Mouse (Mus musculus): ENCODE results near the gene Pik3c2b. TPM values are rescaled to one million over a fixed set of nuclear protein-coding genes. Genes with fewer than 3 reads are reported as not detected.

Gene Pik3c2b
- polyA plus RNA-seq, 1 experiment from 2014 or later, result 7.1 TPM

DNA sequence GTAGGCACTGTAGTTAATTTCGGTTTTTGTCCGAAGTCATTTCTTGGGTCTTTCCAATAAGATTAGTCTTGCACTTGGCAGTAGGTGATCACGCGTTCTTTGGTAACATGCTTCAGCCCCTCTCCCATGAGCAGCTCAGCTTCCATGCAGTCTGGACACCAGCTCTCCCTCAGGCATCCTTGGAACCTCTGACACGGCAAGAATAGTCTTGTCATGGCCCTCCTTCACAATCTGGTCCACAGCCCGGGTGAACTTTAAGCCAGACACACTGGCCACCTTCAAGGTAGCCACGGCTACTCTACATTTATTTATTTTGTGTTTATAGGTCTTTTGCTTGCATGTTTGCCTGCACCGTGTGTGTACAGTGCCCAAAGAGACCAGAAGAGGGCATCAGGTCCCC, 102.7 kb downstream of the Pik3c2b start:
- ATAC-seq (ENCODE audit: low read depth) (no peak), DNase-seq (ENCODE audit: low spot score) (no peak)
- H3K27ac ChIP-seq (replicated peaks; ENCODE audit: low read depth, low read length), result no peak overlapping the region
- no peak overlapping the region for H3K9ac ChIP-seq (ENCODE audit: low read depth, low read length)
- H3K36me3 ChIP-seq (ENCODE audit: control insufficient read depth, insufficient read depth, low read length), result no peaks in the 10 kb centered on the region
- H3K4me1 ChIP-seq (ENCODE audit: control insufficient read depth, insufficient read depth, low read length), result no peaks in the 10 kb centered on the region
- no peaks in the 10 kb centered on the region for H3K27me3 ChIP-seq (replicated peaks; ENCODE audit: control insufficient read depth, insufficient read depth, low read length)
- no peak overlapping the region for H3K4me3 ChIP-seq (ENCODE audit: low read depth, low read length)
- H3K4me2 ChIP-seq (ENCODE audit: low read depth, low read length), result no peak overlapping the region
- peaks cover 7% of the 10 kb centered on the region; the same call in 1 of the 2 replicates for H3K9me3 ChIP-seq (ENCODE audit: control insufficient read depth, low read length)
- 93% methylated on average over 8 of the region's 8 CpGs for WGBS

DNA sequence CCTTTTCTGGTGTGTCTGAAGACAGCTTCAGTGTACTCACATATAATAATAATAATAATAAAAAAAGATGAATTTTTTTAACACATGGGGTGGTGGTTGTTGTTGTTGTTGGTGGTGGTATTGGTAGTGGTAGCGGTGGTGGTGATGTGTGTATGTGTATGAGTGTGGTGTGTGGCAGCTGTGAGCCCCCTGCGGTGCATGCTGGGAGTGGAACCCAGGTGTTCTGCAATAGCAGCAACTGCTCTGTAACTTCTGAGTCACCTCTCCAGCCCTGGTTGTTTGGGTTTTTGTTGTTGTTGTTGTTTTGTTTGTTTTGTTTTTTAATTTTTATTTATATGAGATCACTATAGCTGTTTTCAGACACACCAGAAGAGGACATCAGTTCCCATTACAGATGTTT, 105.1 kb downstream of the Pik3c2b start:
- Histone ChIP-seq H3K4me1 (ENCODE audit: control insufficient read depth, insufficient read depth, low read length) (no peaks in the 10 kb centered on the region), H3K9ac (ENCODE audit: low read depth, low read length) (no peak overlapping the region), H3K9me3 (ENCODE audit: control insufficient read depth, low read length) (peaks cover 7% of the 10 kb centered on the region; the same call in 1 of the 2 replicates), H3K36me3 (ENCODE audit: control insufficient read depth, insufficient read depth, low read length) (no peaks in the 10 kb centered on the region), H3K4me3 (ENCODE audit: low read depth, low read length) (no peak overlapping the region), H3K4me2 (ENCODE audit: low read depth, low read length) (no peak overlapping the region), H3K27ac (replicated peaks; ENCODE audit: low read depth, low read length) (no peak overlapping the region), H3K27me3 (replicated peaks; ENCODE audit: control insufficient read depth, insufficient read depth, low read length) (no peaks in the 10 kb centered on the region)
- no peak for DNase-seq (ENCODE audit: low spot score)
- ATAC-seq (ENCODE audit: low read depth), result no peak
- WGBS, result 97% methylated on average over 2 of the region's 2 CpGs

DNA sequence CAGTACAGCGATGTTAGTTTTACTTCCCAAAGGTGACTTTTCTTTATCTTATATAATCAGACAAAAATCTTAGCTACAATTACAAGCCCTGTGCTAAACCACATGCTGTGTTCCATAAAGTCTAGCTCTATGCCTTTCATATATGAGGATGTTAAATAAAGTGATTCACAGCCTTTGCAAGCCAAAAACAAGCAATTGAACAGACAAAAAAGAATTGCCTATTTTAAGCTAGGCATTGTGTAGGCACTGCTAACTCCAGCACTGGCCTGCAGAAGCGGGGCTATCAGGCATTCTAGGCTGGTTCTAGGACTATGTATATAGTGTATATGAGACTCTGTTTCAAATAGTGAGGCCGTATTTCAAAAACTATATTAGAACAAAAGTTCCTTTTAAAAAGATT, 106.7 kb downstream of the Pik3c2b start:
- Histone ChIP-seq H3K9ac (ENCODE audit: low read depth, low read length) (no peak overlapping the region), H3K27me3 (replicated peaks; ENCODE audit: control insufficient read depth, insufficient read depth, low read length) (no peaks in the 10 kb centered on the region), H3K4me2 (ENCODE audit: low read depth, low read length) (no peak overlapping the region), H3K36me3 (ENCODE audit: control insufficient read depth, insufficient read depth, low read length) (no peaks in the 10 kb centered on the region), H3K4me3 (ENCODE audit: low read depth, low read length) (no peak overlapping the region), H3K27ac (replicated peaks; ENCODE audit: low read depth, low read length) (no peak overlapping the region), H3K4me1 (ENCODE audit: control insufficient read depth, insufficient read depth, low read length) (no peaks in the 10 kb centered on the region), H3K9me3 (ENCODE audit: control insufficient read depth, low read length) (peaks cover 7% of the 10 kb centered on the region; the same call in 1 of the 2 replicates)
- ATAC-seq (ENCODE audit: low read depth), result no peak
- DNase-seq (ENCODE audit: low spot score), result no peak
- 94% methylated on average over 3 of the region's 3 CpGs for WGBS

DNA sequence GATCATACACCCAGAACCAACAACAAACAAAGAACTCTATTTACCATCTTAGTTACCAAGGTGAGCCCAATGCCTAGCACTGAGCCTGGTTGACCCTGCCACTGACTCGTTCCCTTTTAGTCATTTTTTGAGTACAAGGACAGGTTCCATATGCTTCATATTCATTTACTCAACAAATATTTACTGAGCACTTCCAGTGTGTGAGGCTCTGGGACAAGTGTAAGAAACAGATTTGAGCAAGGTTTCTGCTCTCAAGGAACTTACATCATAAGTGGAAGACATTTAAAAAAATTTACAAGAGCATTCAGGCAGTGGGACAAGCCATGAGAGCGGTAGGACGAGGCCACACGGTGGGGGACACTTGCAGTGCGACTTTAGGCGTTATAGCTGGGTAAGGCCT, 109.8 kb downstream of the Pik3c2b start:
- Histone ChIP-seq H3K27ac (replicated peaks; ENCODE audit: low read depth, low read length) (no peak overlapping the region), H3K4me3 (ENCODE audit: low read depth, low read length) (no peak overlapping the region), H3K4me1 (ENCODE audit: control insufficient read depth, insufficient read depth, low read length) (peaks cover 6% of the 10 kb centered on the region), H3K9ac (ENCODE audit: low read depth, low read length) (no peak overlapping the region), H3K27me3 (replicated peaks; ENCODE audit: control insufficient read depth, insufficient read depth, low read length) (no peaks in the 10 kb centered on the region), H3K4me2 (ENCODE audit: low read depth, low read length) (no peak overlapping the region), H3K36me3 (ENCODE audit: control insufficient read depth, insufficient read depth, low read length) (no peaks in the 10 kb centered on the region), H3K9me3 (ENCODE audit: control insufficient read depth, low read length) (no peaks in the 10 kb centered on the region)
- DNase-seq (ENCODE audit: low spot score) (no peak), ATAC-seq (ENCODE audit: low read depth) (no peak)
- WGBS, result 84% methylated on average over 6 of the region's 6 CpGs

Other genes with a start within 250 kb of the Pik3c2b start
- gene Lrrn2, start 165.4 kb upstream of the Pik3c2b start, polyA plus RNA-seq (2014; fragmentation: Nextera tagmentation; extraction: Ambion mirVana), result 7.0 and 10.2 TPM in 2 replicates
- gene Mdm4, start 15.1 kb upstream of the Pik3c2b start, polyA plus RNA-seq (2014; fragmentation: Nextera tagmentation; extraction: Ambion mirVana), result 33.4 and 40.3 TPM in 2 replicates
- gene Ppp1r15b, start 85.5 kb downstream of the Pik3c2b start, polyA plus RNA-seq (2014; fragmentation: Nextera tagmentation; extraction: Ambion mirVana), result 42.0 and 42.1 TPM in 2 replicates
- gene Plekha6, start 118.5 kb downstream of the Pik3c2b start, polyA plus RNA-seq (2014; fragmentation: Nextera tagmentation; extraction: Ambion mirVana), result 4.4 and 6.3 TPM in 2 replicates

All from embryonic facial prominence, embryonic 14.5 days (tissue).